Mouse (Mus musculus) Patski (cell line): ENCODE data around the gene Gm36864. TPM values are rescaled to one million over a fixed set of nuclear protein-coding genes. Genes with fewer than 3 reads are reported as not detected.
"Not testable (repeated sequence)": the region's sequence is repeated elsewhere in the genome, so short reads cannot be mapped to it uniquely, and the experiment has no call there.

Experiments used
- ATAC-seq: fragments of 100-300 bp; one replicate; pipeline ENCODE4 v1.8.0; 2021
- CTCF ChIA-PET: fragments of 350-600 bp; sonication (Branson Sonifier 250); formaldehyde crosslinking; loops from one replicate; lab custom pipeline; 2022; ENCODE audit warnings: inconsistent platforms; lab: Charles Lee
- POLR2A ChIA-PET: fragments of 350-600 bp; sonication (Branson Sonifier 250); formaldehyde crosslinking; loops from one replicate; lab custom pipeline; 2022; ENCODE audit warnings: antibody characterized with exemption, inconsistent platforms; lab: Charles Lee
- DNase-seq: peaks from one replicate; pipeline ENCODE4 v3.0.0-alpha.2; 2011; ENCODE audit warnings: low read depth, low spot score
- H3K27me3 ChIP-seq: fragments of 371-371 bp; one replicate; pipeline ENCODE4 v1.5.1; 2021
- CTCF ChIP-seq: fragments of 100-300 bp; IDR thresholded peaks from one replicate; pipeline ENCODE4 v1.5.1; 2021
- in situ Hi-C: fragments of 300-500 bp; cut with MboI; formaldehyde crosslinking; loops from 3 replicates; pipeline ENCODE4 v1.11.1; 2018; ENCODE audit warnings: low pct_unique_long_range_greater_than_20kb, mixed read lengths
- polyA plus RNA-seq: library from polyadenylated mRNA; unstranded; gene quantifications from one replicate; pipeline ENCODE4 v1.2.3, GENCODE M21; 2021

Gm36864 gene
- not detected for polyA plus RNA-seq

DNA sequence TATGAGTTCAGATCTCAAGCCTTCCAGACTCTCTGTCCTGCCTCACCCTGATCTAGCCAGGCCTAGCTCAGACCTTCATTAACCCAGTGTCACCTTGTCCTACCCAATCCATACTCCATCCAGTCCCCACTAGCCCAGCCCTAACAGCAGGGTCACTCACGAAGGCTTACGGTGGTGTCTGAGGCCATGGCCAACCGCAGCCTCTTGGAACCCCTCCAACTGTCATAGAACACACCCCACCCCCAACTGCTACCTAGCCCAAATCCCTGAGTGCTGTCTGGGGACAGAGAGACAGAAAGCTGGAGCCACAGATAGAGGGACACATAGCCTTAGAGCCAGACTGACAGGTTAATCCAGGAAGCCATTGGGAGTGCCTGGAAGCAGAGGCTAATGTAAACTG, at the start of gene Gm36864:
Gene Gm36864 (plus strand): TSS at position 269 of the 400 bp plus-strand sequence.
- TF ChIP-seq CTCF, result no peak
- ATAC-seq (no peak), DNase-seq (no peak)
- ChIA-PET POLR2A (no interaction called here), CTCF (no interaction called here)
- H3K27me3 ChIP-seq, result peaks cover 7% of the 10 kb centered on the region
- in situ Hi-C loops, result loop anchor here (25.0 kb wide), 1 partner anchor 649 kb away; the partner anchor contains the start of gene Zfp719

DNA sequence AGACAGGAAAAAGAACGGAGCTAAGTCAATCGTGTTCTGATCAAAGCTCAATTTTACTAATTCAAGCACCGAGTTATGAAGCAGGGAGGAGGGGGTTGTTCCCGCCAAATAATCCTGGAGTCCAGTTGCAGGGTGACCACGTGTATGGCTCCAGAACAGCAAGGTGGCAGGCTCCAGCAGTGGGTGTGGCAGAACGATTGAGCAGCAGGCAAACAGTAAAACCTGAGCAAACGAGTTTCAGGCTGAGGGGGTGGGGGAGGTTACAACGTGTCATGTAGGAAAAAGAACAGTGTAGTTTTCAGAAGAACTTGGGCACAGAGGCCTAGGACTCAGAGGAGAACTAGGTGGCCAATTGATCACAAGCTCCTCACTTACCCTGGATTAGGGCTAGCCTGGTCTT, 49.5 kb upstream of the Gm36864 start:
- DNase-seq, POLR2A ChIA-PET, CTCF ChIA-PET, in situ Hi-C loops, ATAC-seq, H3K27me3 ChIP-seq: not testable (repeated sequence)

DNA sequence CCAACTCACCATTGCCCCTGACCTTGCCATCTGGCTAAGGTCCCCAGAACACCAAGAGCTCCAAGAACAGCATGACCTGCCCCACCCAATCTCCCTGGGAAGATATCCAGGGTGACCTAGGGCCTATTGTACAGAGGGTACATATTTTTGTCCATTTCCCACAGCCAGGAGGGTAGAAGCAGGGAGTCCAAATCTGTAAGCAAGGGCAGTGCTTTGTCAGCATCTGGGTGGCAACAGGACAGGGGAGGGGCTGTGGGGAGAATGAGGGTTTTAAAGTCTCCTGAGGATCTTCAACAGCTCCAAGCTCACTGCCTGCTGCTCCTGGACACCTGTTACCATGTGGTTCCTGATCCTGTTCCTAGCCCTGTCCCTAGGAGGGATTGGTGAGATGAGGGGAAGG, 48.0 kb upstream of the Gm36864 start, which contains the start of gene Klk1b24:
Gene Klk1b24 (plus strand): TSS at position 301 of the 400 bp plus-strand sequence.
- H3K27me3 ChIP-seq, CTCF ChIA-PET, in situ Hi-C loops, POLR2A ChIA-PET, DNase-seq, ATAC-seq: not testable (repeated sequence)

DNA sequence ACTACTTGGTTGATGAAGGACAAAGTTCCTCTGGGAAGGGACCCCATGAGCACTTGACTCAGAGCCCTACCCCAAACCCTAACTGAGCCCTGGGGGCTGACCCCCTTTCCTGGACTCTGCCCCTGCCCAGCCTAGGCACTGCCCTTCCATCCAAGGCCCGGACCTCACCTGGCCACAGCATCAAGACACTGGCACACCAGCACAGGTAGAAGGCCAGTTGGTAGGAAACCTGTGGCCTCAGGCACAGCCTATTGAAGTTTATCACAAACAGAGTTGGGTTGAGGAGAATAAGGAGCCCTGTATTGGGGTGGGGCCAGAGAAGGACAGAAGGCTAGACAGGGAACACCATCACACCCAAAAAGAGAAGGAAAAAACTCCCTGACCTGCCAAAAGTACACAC, 42.5 kb upstream of the Gm36864 start:
- DNase-seq, H3K27me3 ChIP-seq, POLR2A ChIA-PET, ATAC-seq, CTCF ChIA-PET: not testable (repeated sequence)
- in situ Hi-C loops, result loop anchor here (10.0 kb wide), 2 partner anchors 79 to 139 kb away; partner anchors contain the start of genes Klk1b22 and Klk1b27

DNA sequence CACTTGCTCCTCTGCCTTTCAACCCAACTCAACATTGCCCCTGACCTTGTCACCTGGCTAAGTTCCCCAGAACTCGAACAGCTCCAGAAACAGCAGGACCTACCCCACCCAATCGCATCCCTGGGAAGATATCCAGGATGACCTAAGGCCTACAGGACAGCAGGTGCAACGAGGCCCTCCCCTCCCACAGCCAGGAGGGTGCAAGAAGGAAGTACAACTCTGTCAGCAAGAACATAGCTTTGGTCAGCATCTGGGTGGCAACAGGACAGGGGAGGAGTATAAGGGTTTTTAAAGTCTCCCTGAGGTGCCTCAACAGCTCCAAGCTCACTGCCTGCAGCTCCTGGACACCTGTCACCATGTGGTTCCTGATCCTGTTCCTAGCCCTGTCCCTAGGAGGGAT, 38.1 kb upstream of the Gm36864 start, which contains the start of gene Klk1b3:
Gene Klk1b3 (plus strand): TSS at position 301 of the 400 bp plus-strand sequence.
- no peak for DNase-seq
- no peaks in the 10 kb centered on the region for H3K27me3 ChIP-seq
- TF ChIP-seq CTCF, result no peak
- in situ Hi-C loops, result loop anchor here (10.0 kb wide), 2 partner anchors 83 to 143 kb away; partner anchors contain the start of genes Klk1b22 and Klk1b27
- ChIA-PET CTCF (no interaction called here), POLR2A (no interaction called here)
- no peak for ATAC-seq

DNA sequence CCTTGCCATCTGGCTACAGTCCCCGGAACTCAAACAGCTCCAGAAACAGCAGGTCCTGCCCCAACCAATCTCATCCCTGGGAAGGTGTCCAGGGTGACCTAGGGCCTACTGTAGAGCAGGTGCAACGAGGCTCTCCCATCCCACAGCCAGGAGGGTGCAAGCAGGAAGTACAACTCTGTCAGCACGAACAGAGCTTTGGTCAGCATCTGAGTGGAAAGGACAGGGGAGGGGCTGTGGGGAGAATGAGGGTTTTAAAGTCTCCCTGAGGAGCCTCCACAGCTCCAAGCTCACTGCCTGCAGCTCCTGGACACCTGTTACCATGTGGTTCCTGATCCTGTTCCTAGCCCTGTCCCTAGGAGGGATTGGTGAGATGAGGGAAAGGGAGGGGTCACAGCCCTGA, 28.8 kb upstream of the Gm36864 start, which contains the start of gene Klk1b4:
Gene Klk1b4 (plus strand): TSS at position 301 of the 400 bp plus-strand sequence.
- H3K27me3 ChIP-seq, POLR2A ChIA-PET, ATAC-seq, in situ Hi-C loops, DNase-seq, CTCF ChIA-PET: not testable (repeated sequence)

DNA sequence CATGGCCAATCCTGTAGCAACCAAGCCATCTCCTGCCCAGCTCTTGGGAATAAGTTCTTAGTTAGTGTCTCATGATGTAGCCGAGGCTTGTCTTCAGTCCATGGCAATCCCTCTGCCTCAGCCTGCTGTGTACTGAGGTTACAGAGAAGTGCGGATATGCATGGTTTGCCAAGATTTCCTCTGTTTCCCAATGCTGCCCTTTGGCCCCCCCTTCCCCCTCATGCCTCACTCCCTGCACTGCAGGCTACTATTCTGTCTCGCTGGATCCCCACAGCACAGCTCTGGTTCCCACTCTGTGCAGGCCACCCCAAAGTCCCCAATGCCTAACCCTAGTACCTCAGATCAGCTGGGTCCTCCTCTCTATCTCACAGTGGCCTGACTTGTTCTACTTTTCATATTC, 27.7 kb upstream of the Gm36864 start:
- ChIA-PET POLR2A (no interaction called here), CTCF (no interaction called here)
- in situ Hi-C loops, result no loop called here
- DNase-seq (no peak), ATAC-seq (no peak)
- no peak for TF ChIP-seq CTCF
- no peaks in the 10 kb centered on the region for H3K27me3 ChIP-seq

DNA sequence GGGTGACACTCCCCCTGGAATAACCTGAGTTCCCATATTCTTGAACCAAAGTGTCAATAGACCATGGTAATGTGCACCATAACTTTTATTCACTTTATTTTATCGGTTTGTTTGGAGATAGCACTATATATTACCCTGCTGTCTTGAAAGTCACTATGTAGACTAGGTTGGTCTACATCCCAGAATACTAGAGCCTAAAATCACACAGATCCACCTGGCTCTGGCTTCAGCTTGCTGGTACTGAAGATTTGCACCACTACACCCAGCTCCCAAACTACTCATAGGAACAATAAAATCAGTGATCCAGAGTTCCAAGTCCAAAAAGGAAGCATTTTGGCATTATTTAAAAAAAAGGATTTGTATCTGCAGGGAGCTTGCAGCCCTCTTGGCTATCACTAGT, 20.3 kb upstream of the Gm36864 start, which contains the start of gene Klk1b5:
Gene Klk1b5 (plus strand): TSS at position 301 of the 400 bp plus-strand sequence.
- ATAC-seq (no peak), DNase-seq (no peak)
- in situ Hi-C loops, result no loop called here
- CTCF ChIA-PET, result no interaction called here
- TF ChIP-seq CTCF, result no peak
- H3K27me3 ChIP-seq, result peaks cover 2% of the 10 kb centered on the region
- POLR2A ChIA-PET, result no interaction called here

DNA sequence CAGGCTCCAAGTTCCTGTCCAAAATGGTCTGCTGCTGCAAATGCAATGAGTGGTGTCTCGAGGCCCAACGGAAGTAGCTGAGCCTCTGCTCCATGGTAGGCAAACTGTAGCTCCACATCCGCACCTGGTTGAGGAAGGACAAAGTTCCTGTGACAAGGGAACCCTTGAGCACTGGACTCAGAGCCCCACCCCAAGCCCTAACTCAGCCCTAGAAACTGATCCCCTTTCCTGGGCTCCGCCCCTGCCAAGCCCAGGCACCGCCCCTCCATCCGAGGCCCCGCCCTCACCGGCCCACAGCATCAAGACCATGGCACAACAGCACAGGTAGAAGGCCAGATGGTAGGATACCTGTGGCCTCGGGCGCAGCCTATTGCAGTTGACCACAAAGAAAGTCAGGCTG, 14.4 kb upstream of the Gm36864 start:
- ATAC-seq, CTCF ChIA-PET, DNase-seq, POLR2A ChIA-PET, H3K27me3 ChIP-seq, in situ Hi-C loops: not testable (repeated sequence)

DNA sequence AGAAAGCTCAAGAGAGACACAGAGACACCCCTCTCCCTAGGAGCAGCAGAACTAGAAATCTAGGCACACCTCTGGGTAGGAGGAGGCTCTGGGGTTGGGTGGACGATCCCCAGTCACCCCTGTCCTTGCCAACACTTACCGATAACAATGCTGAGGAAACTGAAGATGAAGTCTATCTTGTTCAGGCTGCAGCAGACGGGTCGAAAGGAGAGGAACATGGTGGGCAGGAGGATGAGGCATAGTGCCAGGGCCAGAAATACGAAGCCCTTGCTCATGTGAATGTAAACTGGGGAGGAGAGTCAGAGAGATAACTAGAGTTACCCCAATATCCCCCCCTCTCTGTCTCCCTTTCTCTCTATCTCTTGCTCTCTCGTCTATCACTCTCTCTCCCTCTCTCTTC, 13.6 kb upstream of the Gm36864 start:
- DNase-seq, CTCF ChIA-PET, ATAC-seq, H3K27me3 ChIP-seq, POLR2A ChIA-PET, in situ Hi-C loops: not testable (repeated sequence)

DNA sequence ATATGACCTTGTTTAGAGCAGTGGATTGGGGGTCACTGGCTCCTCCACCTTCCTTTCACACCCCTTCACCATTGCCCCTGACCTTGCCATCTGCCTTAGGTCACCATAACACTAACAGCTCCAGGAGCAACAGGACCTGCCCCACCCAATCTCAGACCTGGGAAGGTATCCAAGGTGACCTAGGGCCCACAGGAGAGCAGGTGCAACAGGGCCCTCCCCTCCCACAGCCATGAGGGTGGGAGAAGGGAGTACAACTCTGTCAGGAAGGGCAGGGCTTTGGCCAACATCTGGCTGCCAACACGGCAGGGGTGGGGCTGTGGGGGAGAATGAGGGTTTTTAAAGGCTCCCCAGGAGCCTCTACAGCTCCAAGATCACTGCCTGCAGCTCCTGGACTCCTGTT, 10.9 kb upstream of the Gm36864 start, which contains the start of gene Klk1:
Gene Klk1 (plus strand): TSS at position 285 of the 400 bp plus-strand sequence.
- TF ChIP-seq CTCF, result no peak
- DNase-seq (no peak), ATAC-seq (no peak)
- POLR2A ChIA-PET, result no interaction called here
- in situ Hi-C loops, result loop anchor here (25.0 kb wide), 1 partner anchor 638 kb away; the partner anchor contains the start of gene Zfp719
- peaks cover 2% of the 10 kb centered on the region for H3K27me3 ChIP-seq
- CTCF ChIA-PET, result no interaction called here
